Mouse (Mus musculus) forebrain, postnatal 0 days (tissue): Measurements from ENCODE around the gene Neurl1a. TPM values are rescaled to one million over a fixed set of nuclear protein-coding genes. Genes with fewer than 3 reads are reported as not detected.
A peak's percentile ranks its signal among the peaks of the same experiment; 100 is the strongest.

Experiments
- ATAC-seq: fragments of 200-750 bp; cut with Nextera tagmentation; 2 replicates; pipeline ENCODE4 v1.8.0; 2017; ENCODE audit warnings: mild to moderate bottlenecking, moderate library complexity
- DNase-seq: peaks from one replicate; pipeline ENCODE4 v3.0.0-alpha.2; 2015
- H3K27ac ChIP-seq: fragments of 300-500 bp; sonication (generic); 2 replicates; pipeline ENCODE4 v1.5.1; 2014; ENCODE audit warnings: low read depth, mild to moderate bottlenecking, antibody characterized with exemption, low read length, moderate library complexity, mixed read lengths
- H3K27me3 ChIP-seq: fragments of 300-500 bp; sonication (generic); 2 replicates; pipeline ENCODE4 v1.6.1; 2014; ENCODE audit warnings: mild to moderate bottlenecking, low read length, mixed read lengths; ENCODE audit not compliant: insufficient read depth
- H3K36me3 ChIP-seq: fragments of 300-500 bp; sonication (generic); 2 replicates; pipeline ENCODE4 v1.6.1; 2014; ENCODE audit warnings: mild to moderate bottlenecking, moderate library complexity; ENCODE audit not compliant: insufficient read depth
- H3K4me1 ChIP-seq: fragments of 300-500 bp; sonication (generic); 2 replicates; pipeline ENCODE4 v1.6.1; 2014; ENCODE audit warnings: antibody characterized with exemption; ENCODE audit not compliant: insufficient read depth
- H3K4me2 ChIP-seq: fragments of 300-500 bp; sonication (generic); 2 replicates; pipeline ENCODE4 v1.6.1; 2014; ENCODE audit warnings: low read depth, mild to moderate bottlenecking, moderate library complexity
- H3K4me3 ChIP-seq: fragments of 300-500 bp; sonication (generic); 2 replicates; pipeline ENCODE4 v1.5.1; 2014; ENCODE audit warnings: low read depth, low read length, mixed read lengths
- H3K9ac ChIP-seq: fragments of 300-500 bp; sonication (generic); 2 replicates; pipeline ENCODE4 v1.6.1; 2014; ENCODE audit warnings: mild to moderate bottlenecking
- H3K9me3 ChIP-seq: fragments of 300-500 bp; sonication (generic); 2 replicates; pipeline ENCODE4 v1.6.1; 2016; ENCODE audit warnings: low read length
- CTCF ChIP-seq: sonication (generic); IDR thresholded peaks from 2 replicates; pipeline ENCODE4 v1.5.1; 2016; ENCODE audit warnings: antibody characterized with exemption, control low read depth, low read depth
- WGBS: fragments of 180-500 bp; shearing (Covaris S2); extraction: QIAGEN DNeasy Blood & Tissue Kit; methylation state at CpG from one replicate; pipeline ENCODE4 v1.1.7; 2014; 5-methylcytosine and 5-hydroxymethylcytosine counted together
- polyA plus RNA-seq: library from polyadenylated mRNA; unstranded; fragments of >200 nt; fragmentation: Nextera tagmentation; extraction: Ambion mirVana; gene quantifications from 2 replicates; pipeline ENCODE4 v1.2.1, GENCODE M21; 2015
- total RNA-seq: library from RNA; depleted of rRNA; stranded (reverse); fragments of >200 nt; gene quantifications from 2 replicates; pipeline ENCODE4 v1.2.3, GENCODE M21; 2014

Neurl1a gene
- total and polyA plus RNA-seq, 2 experiments from 2014 or later, result 15.7 to 52.1 TPM

DNA sequence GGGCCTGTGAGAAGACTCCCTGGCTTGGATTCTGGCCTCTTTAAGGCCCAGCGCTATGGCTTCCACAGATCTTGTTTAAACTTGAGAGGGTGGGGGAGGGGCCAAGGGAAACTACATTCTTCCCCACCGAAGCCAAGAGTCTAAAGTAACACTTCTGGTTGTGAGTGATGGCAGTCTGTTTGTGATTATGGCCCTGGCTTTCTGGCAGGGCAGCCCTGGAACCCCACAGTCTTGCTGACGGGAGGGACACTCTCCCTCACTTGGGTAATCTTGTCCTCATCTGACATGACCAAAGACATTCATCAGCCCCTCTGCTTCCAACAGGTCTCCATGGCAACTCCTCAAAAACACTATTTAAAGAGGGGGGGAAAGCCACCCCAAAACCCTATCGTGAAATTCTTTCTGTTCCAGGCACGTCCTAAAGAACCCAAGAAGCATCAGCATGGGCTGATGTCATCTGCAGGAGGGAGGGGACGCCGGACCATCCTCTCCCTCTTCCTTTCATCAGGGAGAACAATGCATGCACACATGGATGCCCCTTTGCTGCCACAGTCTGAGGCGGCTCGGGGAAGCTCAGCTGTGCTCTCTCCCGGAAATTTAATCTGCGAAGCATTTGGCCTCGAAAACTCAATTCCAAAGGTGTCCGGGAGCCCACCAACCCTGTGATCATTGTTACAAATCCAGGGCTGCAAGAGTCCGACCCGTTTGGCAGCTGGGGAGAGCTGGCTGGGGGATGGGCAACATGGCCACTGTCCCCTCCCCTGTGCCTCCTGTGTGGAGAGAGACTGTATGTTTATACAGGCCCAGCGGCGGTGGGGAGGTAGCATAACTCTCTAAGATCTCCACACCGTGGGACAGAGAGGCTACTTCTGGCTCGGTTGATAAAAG is 122.9 kb downstream of the Neurl1a start:
- Histone ChIP-seq H3K4me2 (no peak overlapping the region), H3K4me1 (peaks cover 12% of the 10 kb centered on the region), H3K36me3 (no peaks in the 10 kb centered on the region), H3K9ac (peak overlapping the region; percentile 1; the same call in 1 of the 2 replicates), H3K27me3 (no peaks in the 10 kb centered on the region), H3K27ac (no peak overlapping the region), H3K4me3 (no peak overlapping the region), H3K9me3 (no peaks in the 10 kb centered on the region)
- peak; percentile 48 for DNase-seq
- TF ChIP-seq CTCF, result no peak
- 6% methylated on average over 19 of the region's 19 CpGs for WGBS
- ATAC-seq, result peak; percentile 81

DNA sequence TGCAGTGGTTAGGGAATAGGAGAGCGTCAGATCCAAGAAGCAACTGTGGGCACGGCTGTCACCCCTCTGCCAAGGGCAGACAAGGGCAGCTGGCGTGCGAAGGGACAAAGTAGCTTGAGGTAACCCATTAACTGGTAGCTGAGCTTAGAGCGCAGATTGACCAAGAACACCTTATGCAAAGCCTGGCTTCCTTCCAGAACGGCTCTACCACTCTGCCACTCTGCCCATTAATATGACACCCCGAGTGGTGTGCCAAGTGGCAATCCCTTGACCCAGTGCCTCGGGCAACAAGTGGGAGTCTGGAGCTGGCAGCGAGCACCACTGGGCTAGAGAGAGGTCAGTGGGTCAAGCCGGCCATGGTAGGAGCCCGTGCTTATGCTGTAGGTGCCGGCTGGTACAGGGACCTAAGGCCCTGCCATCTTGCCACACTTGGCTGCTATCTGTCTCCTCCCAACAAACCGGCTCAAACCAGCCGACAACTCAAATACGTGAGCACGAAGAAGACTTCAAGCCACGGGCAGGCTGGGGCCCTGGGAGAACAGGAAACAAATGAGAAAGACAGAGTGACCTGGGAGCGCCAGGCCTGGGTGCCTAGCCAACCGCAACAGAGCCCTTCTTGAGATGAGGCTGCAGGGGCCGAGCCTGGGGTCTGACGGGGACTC is 123.7 kb downstream of the Neurl1a start:
- DNase-seq, result no peak
- Histone ChIP-seq H3K4me1 (peaks cover 12% of the 10 kb centered on the region), H3K27ac (no peak overlapping the region), H3K36me3 (no peaks in the 10 kb centered on the region), H3K9ac (peak overlapping the region; percentile 1; the same call in 1 of the 2 replicates), H3K4me3 (no peak overlapping the region), H3K27me3 (no peaks in the 10 kb centered on the region), H3K9me3 (no peaks in the 10 kb centered on the region), H3K4me2 (no peak overlapping the region)
- no peak for ATAC-seq
- 53% methylated on average over 21 of the region's 21 CpGs for WGBS
- TF ChIP-seq CTCF, result no peak

DNA sequence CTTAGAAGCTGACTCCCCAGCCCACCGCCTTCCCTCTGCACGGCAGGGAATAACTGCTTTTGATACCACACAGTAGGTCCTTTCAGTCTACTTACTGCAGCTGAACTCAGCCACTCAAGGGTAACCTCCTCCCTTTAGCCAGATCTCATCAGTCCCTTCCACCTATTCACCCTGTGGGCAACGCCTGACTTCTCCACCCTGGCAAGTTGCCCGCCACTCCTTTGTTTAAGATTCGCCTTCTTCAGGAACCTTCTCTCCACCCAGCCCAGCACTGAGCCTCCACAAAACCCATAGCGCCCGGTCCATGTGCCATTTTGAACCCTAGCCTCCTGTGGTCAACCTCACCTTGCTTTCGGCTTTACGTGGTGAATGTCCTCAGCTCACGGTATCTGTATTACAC is 124.5 kb downstream of the Neurl1a start:
- Histone ChIP-seq H3K4me1 (peaks cover 12% of the 10 kb centered on the region), H3K27me3 (no peaks in the 10 kb centered on the region), H3K4me3 (no peak overlapping the region), H3K36me3 (no peaks in the 10 kb centered on the region), H3K4me2 (no peak overlapping the region), H3K9me3 (no peaks in the 10 kb centered on the region), H3K9ac (no peak overlapping the region), H3K27ac (no peak overlapping the region)
- no peak for TF ChIP-seq CTCF
- 81% methylated on average over 10 of the region's 10 CpGs for WGBS
- no peak for DNase-seq
- no peak for ATAC-seq

DNA sequence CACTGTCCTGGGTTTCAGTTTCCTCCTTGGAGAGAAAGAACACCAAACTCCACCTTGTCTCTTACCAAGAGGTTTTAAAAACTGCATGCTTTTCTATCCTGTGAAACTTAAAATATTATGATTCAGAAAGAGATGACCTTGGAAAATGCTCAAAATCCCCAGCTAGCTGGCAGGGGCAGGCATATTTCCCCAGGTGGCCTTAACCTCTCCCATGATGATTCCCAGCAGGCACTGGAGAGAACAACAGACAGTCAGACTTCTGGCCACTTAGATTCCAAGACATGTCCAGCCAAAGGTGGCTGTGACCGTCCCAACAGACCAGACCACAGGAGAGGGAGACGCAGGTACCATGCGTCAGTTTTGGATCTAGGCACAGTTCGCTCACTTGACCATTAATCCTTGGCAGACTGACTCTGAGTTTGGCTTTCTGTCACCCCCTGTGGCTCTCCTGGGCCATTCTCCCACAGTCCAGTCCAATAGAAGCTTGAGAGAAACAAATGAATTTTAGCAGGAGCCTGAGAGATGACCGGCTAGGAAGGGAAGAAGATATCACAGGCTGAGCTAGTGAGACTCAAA is 125.6 kb downstream of the Neurl1a start:
- 86% methylated on average over 5 of the region's 5 CpGs for whole genome bisulfite sequencing
- ATAC-seq, result no peak
- H3K4me3 ChIP-seq, result no peak overlapping the region
- DNase-seq, result no peak
- no peaks in the 10 kb centered on the region for H3K9me3 ChIP-seq
- no peak overlapping the region for H3K9ac ChIP-seq
- H3K36me3 ChIP-seq, result no peaks in the 10 kb centered on the region
- H3K4me1 ChIP-seq, result peaks cover 12% of the 10 kb centered on the region
- TF ChIP-seq CTCF, result no peak
- H3K27ac ChIP-seq, result no peak overlapping the region
- no peak overlapping the region for H3K4me2 ChIP-seq
- no peaks in the 10 kb centered on the region for H3K27me3 ChIP-seq

DNA sequence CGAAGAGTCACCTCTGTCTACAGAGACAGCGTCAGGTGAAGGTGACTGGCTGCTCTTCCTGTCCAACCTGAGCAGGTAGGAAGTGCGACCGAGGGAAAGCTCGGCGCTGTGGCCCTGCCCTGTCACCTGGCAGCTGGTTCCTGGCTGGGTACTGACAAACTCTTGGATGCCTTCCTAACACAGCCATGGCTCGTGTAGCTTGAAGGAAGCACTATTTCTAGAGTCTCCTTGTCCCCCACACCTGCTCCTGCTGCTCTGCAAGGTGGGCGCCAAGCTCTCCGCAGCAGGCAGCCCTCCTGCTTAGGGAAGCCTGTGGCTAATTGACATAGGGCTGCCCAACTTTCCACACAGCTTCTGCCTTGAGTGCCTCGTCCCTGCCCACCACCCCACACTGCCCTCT is 126.8 kb downstream of the Neurl1a start:
- no peaks in the 10 kb centered on the region for H3K27me3 ChIP-seq
- ATAC-seq (no peak), DNase-seq (no peak)
- no peak overlapping the region for H3K4me2 ChIP-seq
- 89% methylated on average over 10 of the region's 10 CpGs for WGBS
- H3K4me1 ChIP-seq, result peaks cover 12% of the 10 kb centered on the region
- H3K9me3 ChIP-seq, result no peaks in the 10 kb centered on the region
- H3K27ac ChIP-seq, result no peak overlapping the region
- no peak for TF ChIP-seq CTCF
- no peak overlapping the region for H3K9ac ChIP-seq
- H3K4me3 ChIP-seq, result no peak overlapping the region
- H3K36me3 ChIP-seq, result no peaks in the 10 kb centered on the region

DNA sequence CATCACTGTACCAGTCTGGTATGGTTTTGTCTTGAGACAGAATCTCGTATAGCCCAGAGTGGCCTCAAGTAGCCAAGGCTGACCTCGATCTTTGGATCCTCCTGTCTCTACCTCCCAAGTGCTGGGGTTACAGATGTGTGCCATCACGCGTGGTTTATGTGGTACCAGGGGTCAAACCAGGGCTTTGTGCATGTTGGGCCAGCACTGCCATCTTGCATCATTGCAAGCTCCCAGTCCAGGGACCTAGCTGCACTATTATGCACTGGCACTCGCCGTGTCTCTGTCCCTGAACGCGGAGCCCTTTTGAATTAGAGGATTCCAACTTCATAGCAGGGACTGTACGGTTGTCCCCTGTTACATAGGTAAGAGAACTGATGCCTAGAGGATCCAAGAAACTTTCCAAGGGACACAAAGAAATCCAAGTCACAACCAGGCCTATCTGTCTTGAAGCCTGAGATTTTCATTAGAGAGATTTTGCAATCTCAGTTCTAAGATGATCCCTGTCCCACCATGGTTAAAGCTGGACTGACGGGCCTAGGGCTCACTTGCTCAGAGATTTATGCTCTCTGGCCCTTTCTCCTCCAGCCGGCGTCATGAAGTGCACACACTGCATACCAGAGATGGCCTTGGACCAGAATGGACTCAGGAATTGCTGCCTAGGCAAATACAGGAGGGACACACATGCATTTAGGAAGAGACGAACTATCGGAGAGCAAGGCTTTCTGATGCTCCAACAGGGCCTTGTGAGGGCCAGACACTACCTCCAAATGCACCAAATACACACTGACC is 127.7 kb downstream of the Neurl1a start:
- TF ChIP-seq CTCF, result no peak
- Histone ChIP-seq H3K4me2 (no peak overlapping the region), H3K4me1 (peaks cover 8% of the 10 kb centered on the region), H3K9ac (no peak overlapping the region), H3K4me3 (no peak overlapping the region), H3K27ac (no peak overlapping the region), H3K27me3 (no peaks in the 10 kb centered on the region), H3K36me3 (no peaks in the 10 kb centered on the region), H3K9me3 (no peaks in the 10 kb centered on the region)
- DNase-seq (no peak), ATAC-seq (no peak)
- 93% methylated on average over 14 of the region's 14 CpGs for WGBS
